Mouse (Mus musculus) lung, postnatal 0 days (tissue): ENCODE measurements around the gene Hbb-bh2.
"Not testable (repeated sequence)": the region's sequence is repeated elsewhere in the genome, so short reads cannot be mapped to it uniquely, and the experiment has no call there.

Source experiments
- CTCF ChIP-seq: IDR thresholded peaks from 2 replicates; pipeline ENCODE4 v1.5.1; 2016; ENCODE audit warnings: antibody characterized with exemption, mild to moderate bottlenecking
- EP300 ChIP-seq: IDR thresholded peaks from 2 replicates; pipeline ENCODE4 v1.6.1; 2016; ENCODE audit warnings: antibody characterized with exemption, mild to moderate bottlenecking, control low read depth

- not testable (repeated sequence) for TF ChIP-seq CTCF, EP300
Observed at GRCm38 (mm10) chr7:103815085-103815484, 25.2 kb downstream of the Hbb-bh2 start.
